Mouse (Mus musculus): ENCODE measurements at regions not wholly inside any gene's neighbourhood (a gene's known extent, or its start where the extent isn't known, plus 50 kb on each side); places are given as distances from the start of the nearest gene placed in this dataset.

GRCm38 (mm10) chr5:119571644-119572043 lies 98.8 kb upstream of the Tbx3 start:
- no peak for DNase-seq (ENCODE audit: low read depth, low spot score)

- DNase-seq (ENCODE audit: low read depth, low spot score), result no peak
Observed at GRCm38 (mm10) chr5:119575124-119575523, 95.3 kb upstream of the Tbx3 start.

- no peak for DNase-seq (ENCODE audit: low read depth, low spot score)
Observed at GRCm38 (mm10) chr5:119579288-119579687, 91.2 kb upstream of the Tbx3 start.

- DNase-seq (ENCODE audit: low read depth, low spot score), result no peak
Observed at GRCm38 (mm10) chr5:119579806-119580205, 90.7 kb upstream of the Tbx3 start.

- no peak for DNase-seq (ENCODE audit: low read depth, low spot score)
Observed at GRCm38 (mm10) chr5:119580395-119580794, 90.1 kb upstream of the Tbx3 start.

GRCm38 (mm10) chr5:119580798-119581197 lies 89.7 kb upstream of the Tbx3 start:
- no peak for DNase-seq (ENCODE audit: low read depth, low spot score)

- DNase-seq (ENCODE audit: low read depth, low spot score), result no peak
Observed at GRCm38 (mm10) chr5:119584389-119584788, 86.1 kb upstream of the Tbx3 start.

GRCm38 (mm10) chr5:119584914-119585313 lies 85.6 kb upstream of the Tbx3 start:
- no peak for DNase-seq (ENCODE audit: low read depth, low spot score)

GRCm38 (mm10) chr5:119586391-119587058 lies 83.9 kb upstream of the Tbx3 start:
- DNase-seq (ENCODE audit: low read depth, low spot score), result no peak

- no peak for DNase-seq (ENCODE audit: low read depth, low spot score)
Observed at GRCm38 (mm10) chr5:119587239-119587811, 83.1 kb upstream of the Tbx3 start.

GRCm38 (mm10) chr5:119588340-119589272 lies 81.9 kb upstream of the Tbx3 start:
- DNase-seq (ENCODE audit: low read depth, low spot score), result no peak

- DNase-seq (ENCODE audit: low read depth, low spot score), result no peak
Observed at GRCm38 (mm10) chr5:119591271-119591670, 79.2 kb upstream of the Tbx3 start.

- DNase-seq (ENCODE audit: low read depth, low spot score), result no peak
Observed at GRCm38 (mm10) chr5:119592891-119593290, 77.6 kb upstream of the Tbx3 start.

GRCm38 (mm10) chr5:119594541-119594940 lies 75.9 kb upstream of the Tbx3 start:
- DNase-seq (ENCODE audit: low read depth, low spot score), result no peak

- no peak for DNase-seq (ENCODE audit: low read depth, low spot score)
Observed at GRCm38 (mm10) chr5:119596295-119596993, 74.0 kb upstream of the Tbx3 start.

GRCm38 (mm10) chr5:119596994-119597391 lies 73.5 kb upstream of the Tbx3 start:
- no peak for DNase-seq (ENCODE audit: low read depth, low spot score)

GRCm38 (mm10) chr5:119597530-119597929 lies 72.9 kb upstream of the Tbx3 start:
- DNase-seq (ENCODE audit: low read depth, low spot score), result no peak

GRCm38 (mm10) chr5:119598166-119598565 lies 72.3 kb upstream of the Tbx3 start:
- DNase-seq (ENCODE audit: low read depth, low spot score), result no peak

- DNase-seq (ENCODE audit: low read depth, low spot score), result no peak
Observed at GRCm38 (mm10) chr5:119601390-119601789, 69.1 kb upstream of the Tbx3 start.

- no peak for DNase-seq (ENCODE audit: low read depth, low spot score)
Observed at GRCm38 (mm10) chr5:119602001-119602400, 68.5 kb upstream of the Tbx3 start.

GRCm38 (mm10) chr5:119605444-119605843 lies 65.0 kb upstream of the Tbx3 start:
- DNase-seq (ENCODE audit: low read depth, low spot score), result no peak

GRCm38 (mm10) chr5:119613413-119613812 lies 57.1 kb upstream of the Tbx3 start:
- DNase-seq (ENCODE audit: low read depth, low spot score), result no peak

Measured in WW6 (cell line).